Mouse (Mus musculus) cortical plate, adult 2 months (tissue): ENCODE measurements around the gene 1110051M20Rik.
A peak's percentile ranks its signal among the peaks of the same experiment; 100 is the strongest.

Source experiments
- CTCF ChIP-seq: fragments of 200-500 bp; IDR thresholded peaks from 2 replicates; pipeline ENCODE4 v1.5.1; 2011; ENCODE audit warnings: mild to moderate bottlenecking, control low read depth, low read length; ENCODE audit not compliant: insufficient read depth; ENCODE audit errors: extremely low read depth
- POLR2A ChIP-seq: fragments of 200-500 bp; IDR thresholded peaks from 2 replicates; pipeline ENCODE4 v1.6.1; 2011; ENCODE audit warnings: mild to moderate bottlenecking, low read length, control low read depth; ENCODE audit not compliant: insufficient read depth; ENCODE audit errors: extremely low read depth

DNA sequence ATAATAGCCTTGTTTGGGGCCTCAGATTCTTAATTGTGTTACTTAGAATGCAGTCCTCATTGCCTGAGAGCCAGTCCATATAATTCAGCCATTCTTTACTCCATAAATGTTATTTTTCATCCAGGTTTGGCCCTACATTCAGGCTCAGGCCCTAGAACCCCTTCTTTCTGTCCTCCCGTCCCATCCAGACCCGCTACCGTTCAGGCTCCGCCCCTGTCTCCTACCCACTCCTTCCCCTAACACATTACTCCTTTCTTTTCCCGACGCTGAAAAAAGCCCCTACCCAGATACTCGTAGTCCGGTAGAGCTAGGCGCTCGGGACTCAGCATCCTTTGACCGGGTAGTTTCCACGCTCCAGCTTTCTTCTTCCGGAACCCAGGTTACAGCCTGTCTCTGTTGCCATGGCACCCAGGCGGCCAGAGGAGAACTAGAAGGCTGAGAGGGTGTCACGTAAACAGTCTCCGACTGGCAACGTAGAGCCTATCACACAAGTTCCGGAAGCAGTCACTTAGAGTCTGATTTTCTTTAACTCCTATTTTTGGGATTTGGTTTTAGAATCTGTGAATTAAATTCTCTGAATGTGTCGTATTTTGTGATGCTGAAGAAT, at the start of gene 1110051M20Rik:
- TF ChIP-seq POLR2A (peak; percentile 54; the same call in 1 of the 2 replicates), CTCF (no peak)
